Mouse (Mus musculus): ENCODE results near the gene Bysl. TPM values are rescaled to one million over a fixed set of nuclear protein-coding genes. Genes with fewer than 3 reads are reported as not detected.

The Bysl gene
- polyA plus RNA-seq, 1 experiment from 2014 or later: 30.8 TPM

DNA sequence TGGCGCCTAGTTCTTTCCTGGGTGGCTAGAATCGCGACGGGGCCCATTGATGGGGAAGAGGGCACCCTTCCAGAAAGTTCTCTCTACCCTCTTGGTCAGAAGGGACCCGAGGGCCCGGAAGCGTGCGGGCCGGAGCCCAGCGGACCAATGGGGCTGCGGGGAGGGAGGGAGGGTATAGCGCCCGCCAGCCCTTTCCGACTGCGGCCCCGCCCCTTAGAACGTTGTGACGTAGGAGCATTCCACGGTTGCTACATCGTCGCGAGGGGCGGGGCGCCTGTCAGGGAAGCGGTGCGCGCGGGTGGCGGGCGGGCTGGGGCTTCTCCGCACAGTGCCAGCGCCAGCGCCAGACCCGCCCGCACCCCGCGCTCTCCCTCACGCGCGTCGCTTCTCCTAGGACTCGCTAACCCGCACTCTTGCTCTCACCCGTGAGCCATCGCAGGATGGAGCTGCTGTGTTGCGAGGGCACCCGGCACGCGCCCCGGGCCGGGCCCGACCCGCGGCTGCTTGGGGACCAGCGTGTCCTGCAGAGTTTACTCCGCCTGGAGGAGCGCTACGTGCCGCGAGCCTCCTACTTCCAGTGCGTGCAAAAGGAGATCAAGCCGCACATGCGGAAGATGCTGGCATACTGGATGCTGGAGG is 18.0 kb downstream of the Bysl start:
- Histone ChIP-seq H3K4me1 (replicated peaks; ENCODE audit: control insufficient read depth, insufficient read depth, low read length) (peaks cover 13% of the 10 kb centered on the region), H3K27me3 (ENCODE audit: control insufficient read depth, insufficient read depth, low read length) (no peaks in the 10 kb centered on the region)

DNA sequence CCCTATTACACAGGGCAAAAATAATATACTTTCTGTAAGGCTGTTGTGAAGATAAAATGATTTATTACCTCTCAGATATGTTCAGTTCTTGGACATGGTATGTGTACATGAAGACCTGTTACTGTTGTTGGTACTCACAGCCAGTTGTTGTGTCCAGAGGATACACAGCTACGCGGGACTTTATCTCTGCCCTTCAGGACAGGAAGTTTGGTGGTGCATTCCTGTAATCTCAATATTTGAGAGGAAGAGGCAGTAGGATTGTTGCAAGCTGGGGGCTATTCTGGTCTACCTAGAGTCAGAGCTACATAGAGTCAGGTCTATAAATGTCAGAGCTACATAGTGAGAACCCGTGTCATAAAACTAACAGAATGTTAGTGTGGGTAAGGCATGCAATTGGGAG is 20.2 kb downstream of the Bysl start:
- Histone ChIP-seq H3K9ac (ENCODE audit: low read depth, low read length) (no peak overlapping the region), H3K4me1 (replicated peaks; ENCODE audit: control insufficient read depth, insufficient read depth, low read length) (peaks cover 3% of the 10 kb centered on the region), H3K27ac (ENCODE audit: low read depth, low read length) (no peak overlapping the region), H3K36me3 (ENCODE audit: control insufficient read depth, insufficient read depth, low read length) (no peaks in the 10 kb centered on the region), H3K9me3 (ENCODE audit: control insufficient read depth, low read length) (no peaks in the 10 kb centered on the region), H3K27me3 (ENCODE audit: control insufficient read depth, insufficient read depth, low read length) (no peaks in the 10 kb centered on the region), H3K4me2 (replicated peaks; ENCODE audit: low read depth, low read length) (no peak overlapping the region), H3K4me3 (ENCODE audit: low read depth, low read length) (no peak overlapping the region)
- DNase-seq (ENCODE audit: low spot score) (no peak), ATAC-seq (ENCODE audit: low FRiP score) (no peak)
- WGBS: 94% methylated on average over 3 of the region's 3 CpGs

More for the DNA sequence above, 18.0 kb downstream of the Bysl start:
- Histone ChIP-seq H3K9me3 (ENCODE audit: control insufficient read depth, low read length) (no peaks in the 10 kb centered on the region), H3K4me2 (replicated peaks; ENCODE audit: low read depth, low read length) (peak overlapping the region; percentile 78), H3K4me3 (ENCODE audit: low read depth, low read length) (peak overlapping the region; percentile 65), H3K27ac (ENCODE audit: low read depth, low read length) (peak overlapping the region; percentile 92), H3K9ac (ENCODE audit: low read depth, low read length) (peak overlapping the region; percentile 80), H3K36me3 (ENCODE audit: control insufficient read depth, insufficient read depth, low read length) (no peaks in the 10 kb centered on the region)
- 1% methylated on average over 59 of the region's 63 CpGs for WGBS
- peak; percentile 83 for ATAC-seq (ENCODE audit: low FRiP score)
- peak; percentile 97 for DNase-seq (ENCODE audit: low spot score)

DNA sequence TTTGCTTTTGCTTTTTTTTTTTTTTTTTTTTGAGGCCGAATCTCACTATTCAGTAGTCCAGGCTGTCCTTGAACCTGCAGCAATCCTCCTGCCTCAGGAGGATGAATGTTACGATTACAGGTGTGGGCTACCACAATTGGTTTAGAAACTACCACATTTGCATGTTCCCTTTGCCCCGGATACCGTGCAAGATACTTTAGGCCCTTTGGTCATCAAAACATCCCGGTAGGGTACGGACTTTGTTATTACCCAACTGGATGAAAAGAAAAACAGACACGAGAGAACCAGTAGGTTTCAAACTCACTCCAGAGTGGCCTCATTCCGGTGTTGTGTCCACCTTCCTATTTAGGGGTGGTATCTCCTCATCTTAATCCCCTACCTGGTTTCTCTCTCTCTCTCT is 22.8 kb downstream of the Bysl start:
- no peak overlapping the region for H3K27ac ChIP-seq (ENCODE audit: low read depth, low read length)
- H3K9me3 ChIP-seq (ENCODE audit: control insufficient read depth, low read length): no peaks in the 10 kb centered on the region
- H3K4me2 ChIP-seq (replicated peaks; ENCODE audit: low read depth, low read length): no peak overlapping the region
- no peaks in the 10 kb centered on the region for H3K36me3 ChIP-seq (ENCODE audit: control insufficient read depth, insufficient read depth, low read length)
- 84% methylated on average over 8 of the region's 8 CpGs for WGBS
- H3K4me1 ChIP-seq (replicated peaks; ENCODE audit: control insufficient read depth, insufficient read depth, low read length): no peaks in the 10 kb centered on the region
- H3K27me3 ChIP-seq (ENCODE audit: control insufficient read depth, insufficient read depth, low read length): no peaks in the 10 kb centered on the region
- DNase-seq (ENCODE audit: low spot score): no peak
- no peak overlapping the region for H3K9ac ChIP-seq (ENCODE audit: low read depth, low read length)
- no peak for ATAC-seq (ENCODE audit: low FRiP score)
- no peak overlapping the region for H3K4me3 ChIP-seq (ENCODE audit: low read depth, low read length)

DNA sequence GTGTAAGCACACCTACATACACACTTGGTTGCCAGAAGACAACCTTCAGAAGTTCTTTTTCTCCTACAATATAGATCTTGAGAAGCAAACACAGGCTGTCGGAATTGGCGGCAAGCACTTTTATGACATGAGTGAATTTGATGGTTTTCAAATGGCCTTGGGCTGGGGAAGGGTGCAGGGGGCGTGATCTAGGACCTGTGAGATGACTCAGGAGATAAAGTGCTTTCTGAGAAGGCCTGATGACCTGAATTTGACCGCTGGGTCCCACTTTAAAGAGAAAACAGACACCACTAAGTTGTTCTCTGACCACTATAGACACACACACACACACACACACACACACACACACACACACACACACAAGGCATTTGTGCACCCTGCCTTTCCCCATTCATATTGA is 30.3 kb downstream of the Bysl start:
- no peak for DNase-seq (ENCODE audit: low spot score)
- Histone ChIP-seq H3K36me3 (ENCODE audit: control insufficient read depth, insufficient read depth, low read length) (no peaks in the 10 kb centered on the region), H3K9me3 (ENCODE audit: control insufficient read depth, low read length) (no peaks in the 10 kb centered on the region), H3K27ac (ENCODE audit: low read depth, low read length) (no peak overlapping the region), H3K9ac (ENCODE audit: low read depth, low read length) (no peak overlapping the region), H3K4me1 (replicated peaks; ENCODE audit: control insufficient read depth, insufficient read depth, low read length) (no peaks in the 10 kb centered on the region), H3K4me2 (replicated peaks; ENCODE audit: low read depth, low read length) (no peak overlapping the region), H3K27me3 (ENCODE audit: control insufficient read depth, insufficient read depth, low read length) (no peaks in the 10 kb centered on the region), H3K4me3 (ENCODE audit: low read depth, low read length) (no peak overlapping the region)
- WGBS: 90% methylated on average over 4 of the region's 4 CpGs
- ATAC-seq (ENCODE audit: low FRiP score): no peak

DNA sequence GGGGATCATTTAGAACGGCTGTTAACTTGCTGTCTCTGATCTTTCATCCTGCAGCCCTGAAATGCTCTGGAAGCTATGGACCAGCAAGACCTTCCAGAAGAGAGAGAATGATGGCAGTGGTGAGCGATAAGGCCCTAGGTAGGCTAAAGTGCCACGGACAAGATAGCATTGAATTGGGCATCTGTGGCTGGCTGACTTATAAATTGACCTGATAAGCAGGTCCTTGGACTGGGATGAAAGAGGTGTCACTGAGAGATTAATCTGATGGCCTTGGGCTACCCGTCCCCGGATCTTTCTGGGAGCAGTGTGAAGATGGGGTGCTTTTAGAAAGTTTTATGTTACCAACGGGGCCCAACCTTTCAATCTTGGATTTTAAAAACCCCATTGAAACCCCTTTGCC is 32.6 kb downstream of the Bysl start:
- no peak for DNase-seq (ENCODE audit: low spot score)
- no peaks in the 10 kb centered on the region for H3K9me3 ChIP-seq (ENCODE audit: control insufficient read depth, low read length)
- no peaks in the 10 kb centered on the region for H3K4me1 ChIP-seq (replicated peaks; ENCODE audit: control insufficient read depth, insufficient read depth, low read length)
- no peaks in the 10 kb centered on the region for H3K36me3 ChIP-seq (ENCODE audit: control insufficient read depth, insufficient read depth, low read length)
- ATAC-seq (ENCODE audit: low FRiP score): no peak
- H3K27me3 ChIP-seq (ENCODE audit: control insufficient read depth, insufficient read depth, low read length): no peaks in the 10 kb centered on the region
- no peak overlapping the region for H3K9ac ChIP-seq (ENCODE audit: low read depth, low read length)
- H3K4me2 ChIP-seq (replicated peaks; ENCODE audit: low read depth, low read length): no peak overlapping the region
- H3K4me3 ChIP-seq (ENCODE audit: low read depth, low read length): no peak overlapping the region
- H3K27ac ChIP-seq (ENCODE audit: low read depth, low read length): no peak overlapping the region
- 88% methylated on average over 6 of the region's 6 CpGs for WGBS

DNA sequence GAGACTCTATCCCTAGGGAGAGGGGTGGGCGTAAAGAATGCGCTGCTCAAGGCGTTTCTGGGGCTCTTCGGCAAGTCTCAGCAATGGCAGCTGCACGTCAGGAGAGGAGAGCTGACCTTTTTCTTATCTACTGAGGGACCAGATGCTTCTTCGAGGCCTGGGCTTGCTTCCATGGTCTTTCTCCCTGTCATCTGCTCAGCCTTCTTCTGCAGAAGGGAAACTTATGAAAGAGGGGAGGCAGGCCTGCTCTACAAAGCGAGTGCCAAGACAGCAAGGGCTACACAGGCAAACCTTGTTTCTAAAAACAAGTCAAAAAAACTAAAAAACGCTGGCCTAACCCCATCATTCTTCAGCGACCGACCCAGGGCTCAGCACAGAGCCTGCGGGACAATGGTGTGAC is 36.5 kb downstream of the Bysl start:
- no peak overlapping the region for H3K9ac ChIP-seq (ENCODE audit: low read depth, low read length)
- no peak overlapping the region for H3K4me3 ChIP-seq (ENCODE audit: low read depth, low read length)
- H3K9me3 ChIP-seq (ENCODE audit: control insufficient read depth, low read length): no peaks in the 10 kb centered on the region
- no peak overlapping the region for H3K27ac ChIP-seq (ENCODE audit: low read depth, low read length)
- H3K4me1 ChIP-seq (replicated peaks; ENCODE audit: control insufficient read depth, insufficient read depth, low read length): no peaks in the 10 kb centered on the region; the same call in 1 of the 2 replicates
- H3K4me2 ChIP-seq (replicated peaks; ENCODE audit: low read depth, low read length): no peak overlapping the region
- ATAC-seq (ENCODE audit: low FRiP score): no peak
- no peaks in the 10 kb centered on the region for H3K27me3 ChIP-seq (ENCODE audit: control insufficient read depth, insufficient read depth, low read length)
- WGBS: 70% methylated on average over 11 of the region's 11 CpGs
- no peak for DNase-seq (ENCODE audit: low spot score)
- no peaks in the 10 kb centered on the region for H3K36me3 ChIP-seq (ENCODE audit: control insufficient read depth, insufficient read depth, low read length)

DNA sequence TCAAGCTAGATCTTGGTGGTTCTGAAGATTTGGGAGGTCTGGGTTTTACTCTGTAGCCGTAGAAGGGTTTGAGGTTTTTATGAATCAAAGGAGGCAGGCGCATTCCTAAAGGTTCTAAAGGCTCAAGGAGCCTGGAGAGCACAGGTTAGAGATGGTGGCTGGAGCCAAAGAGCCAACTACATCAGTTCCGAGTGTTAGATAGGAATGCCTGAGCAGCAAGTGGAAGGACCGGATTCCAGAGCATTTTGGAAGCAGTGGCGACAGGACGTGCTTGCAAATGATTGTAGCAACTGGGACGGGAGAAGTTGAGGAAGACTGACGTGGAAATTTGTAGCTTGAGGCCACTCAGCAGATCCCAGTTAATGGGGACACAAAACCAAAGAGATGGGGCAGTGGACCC is 37.3 kb downstream of the Bysl start:
- Histone ChIP-seq H3K27ac (ENCODE audit: low read depth, low read length) (no peak overlapping the region), H3K27me3 (ENCODE audit: control insufficient read depth, insufficient read depth, low read length) (no peaks in the 10 kb centered on the region), H3K4me3 (ENCODE audit: low read depth, low read length) (no peak overlapping the region), H3K36me3 (ENCODE audit: control insufficient read depth, insufficient read depth, low read length) (no peaks in the 10 kb centered on the region), H3K4me1 (replicated peaks; ENCODE audit: control insufficient read depth, insufficient read depth, low read length) (no peaks in the 10 kb centered on the region; the same call in 1 of the 2 replicates), H3K9me3 (ENCODE audit: control insufficient read depth, low read length) (no peaks in the 10 kb centered on the region), H3K4me2 (replicated peaks; ENCODE audit: low read depth, low read length) (no peak overlapping the region), H3K9ac (ENCODE audit: low read depth, low read length) (no peak overlapping the region)
- DNase-seq (ENCODE audit: low spot score) (no peak), ATAC-seq (ENCODE audit: low FRiP score) (no peak)
- WGBS: 75% methylated on average over 8 of the region's 8 CpGs

DNA sequence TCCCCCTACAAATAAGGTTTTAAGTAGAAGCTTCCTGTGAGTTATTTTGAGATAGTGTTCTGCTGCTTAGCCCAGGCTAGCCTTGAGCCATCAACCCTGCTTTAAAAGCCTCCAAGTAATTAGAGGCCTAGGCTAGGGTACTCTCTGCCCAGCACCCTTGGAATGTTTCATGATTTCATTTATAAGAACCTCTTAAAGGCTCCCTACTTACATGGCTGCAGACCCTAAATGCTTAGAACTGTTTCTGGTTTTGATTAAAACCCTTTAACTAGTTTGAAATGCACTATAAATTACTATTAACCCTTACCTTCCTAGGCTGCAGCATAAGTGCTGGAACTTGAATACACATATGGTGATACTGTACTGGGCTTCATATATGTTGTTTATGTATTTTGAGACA is 38.9 kb downstream of the Bysl start:
- Histone ChIP-seq H3K4me2 (replicated peaks; ENCODE audit: low read depth, low read length) (no peak overlapping the region), H3K27ac (ENCODE audit: low read depth, low read length) (no peak overlapping the region), H3K9me3 (ENCODE audit: control insufficient read depth, low read length) (no peaks in the 10 kb centered on the region), H3K4me1 (replicated peaks; ENCODE audit: control insufficient read depth, insufficient read depth, low read length) (no peaks in the 10 kb centered on the region; the same call in 1 of the 2 replicates), H3K9ac (ENCODE audit: low read depth, low read length) (no peak overlapping the region), H3K27me3 (ENCODE audit: control insufficient read depth, insufficient read depth, low read length) (no peaks in the 10 kb centered on the region), H3K4me3 (ENCODE audit: low read depth, low read length) (no peak overlapping the region), H3K36me3 (ENCODE audit: control insufficient read depth, insufficient read depth, low read length) (no peaks in the 10 kb centered on the region)
- DNase-seq (ENCODE audit: low spot score) (no peak), ATAC-seq (ENCODE audit: low FRiP score) (no peak)

DNA sequence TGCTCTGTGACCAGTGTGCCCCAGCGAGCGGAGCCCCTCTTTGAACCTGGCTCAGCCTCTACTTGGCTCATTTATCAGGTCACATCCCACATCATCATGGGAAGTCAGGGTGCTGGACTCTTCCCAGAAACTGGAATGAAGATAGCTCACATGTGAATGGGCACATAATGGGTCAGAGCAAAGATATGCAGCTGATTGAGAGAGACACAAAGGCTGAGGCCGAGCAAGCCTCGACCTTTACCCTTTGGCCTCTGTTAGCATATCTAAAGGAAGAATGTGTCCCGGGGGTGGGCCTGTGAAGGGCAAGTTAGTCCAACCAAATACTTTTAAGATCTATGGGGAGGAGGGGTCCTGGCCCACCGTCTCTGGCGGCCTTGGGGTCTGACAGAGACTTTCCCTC is 39.7 kb downstream of the Bysl start:
- ATAC-seq (ENCODE audit: low FRiP score): no peak

More for the DNA sequence above, 39.7 kb downstream of the Bysl start:
- no peak overlapping the region for H3K4me3 ChIP-seq (ENCODE audit: low read depth, low read length)
- WGBS: 14% methylated on average over 7 of the region's 7 CpGs
- H3K9ac ChIP-seq (ENCODE audit: low read depth, low read length): no peak overlapping the region
- H3K27me3 ChIP-seq (ENCODE audit: control insufficient read depth, insufficient read depth, low read length): no peaks in the 10 kb centered on the region
- H3K4me1 ChIP-seq (replicated peaks; ENCODE audit: control insufficient read depth, insufficient read depth, low read length): no peaks in the 10 kb centered on the region; the same call in 1 of the 2 replicates
- H3K27ac ChIP-seq (ENCODE audit: low read depth, low read length): no peak overlapping the region
- H3K9me3 ChIP-seq (ENCODE audit: control insufficient read depth, low read length): no peaks in the 10 kb centered on the region
- no peak overlapping the region for H3K4me2 ChIP-seq (replicated peaks; ENCODE audit: low read depth, low read length)
- peak; percentile 37 for DNase-seq (ENCODE audit: low spot score)
- H3K36me3 ChIP-seq (ENCODE audit: control insufficient read depth, insufficient read depth, low read length): no peaks in the 10 kb centered on the region
